Mouse (Mus musculus) gastrocnemius, adult 8-10 months (tissue): ENCODE measurements around the gene Rap1b. TPM values are rescaled to one million over a fixed set of nuclear protein-coding genes. Genes with fewer than 3 reads are reported as not detected.

Experiments used
- DNase-seq, 2 experiments: peaks; one replicate each; pipeline ENCODE4 v3.0.0; 2022; ENCODE audit warnings: low spot score in 2 of 2
- total RNA-seq, 4 experiments: library from RNA; stranded (reverse); gene quantifications; 2 replicates each; pipeline ENCODE4 v1.2.4; 2022

The Rap1b gene
- total RNA-seq, 4 experiments from 2014 or later, result 16.5 to 23.0 (median 19.6) TPM

GRCm38 (mm10) chr10:117859800-117860199 is 14.0 kb upstream of the Rap1b start:
- no peak for DNase-seq

GRCm38 (mm10) chr10:117858241-117858640 is 12.4 kb upstream of the Rap1b start:
- no peak for DNase-seq

- DNase-seq, result no peak
These were observed 10.3 kb upstream of the Rap1b start for GRCm38 (mm10) chr10:117856001-117856720.

- no peak for DNase-seq
These were observed 6.9 kb upstream of the Rap1b start for GRCm38 (mm10) chr10:117852648-117853192.

GRCm38 (mm10) chr10:117848981-117849380 is 3.1 kb upstream of the Rap1b start:
- no peak for DNase-seq

GRCm38 (mm10) chr10:117846796-117847195 is 961 bp upstream of the Rap1b start:
- no peak for DNase-seq

- DNase-seq, result no peak
These were observed 411 bp upstream of the Rap1b start for GRCm38 (mm10) chr10:117846260-117846632.

GRCm38 (mm10) chr10:117844782-117845596 is 846 bp downstream of the Rap1b start:
- DNase-seq, result peak; percentile 9 to 54

- no peak for DNase-seq
These were observed 1.6 kb downstream of the Rap1b start for GRCm38 (mm10) chr10:117844279-117844678.

GRCm38 (mm10) chr10:117843690-117844089 is 2.1 kb downstream of the Rap1b start:
- DNase-seq, result no peak

GRCm38 (mm10) chr10:117841765-117842164 is 4.1 kb downstream of the Rap1b start:
- DNase-seq, result no peak

- DNase-seq, result no peak
These were observed 5.3 kb downstream of the Rap1b start for GRCm38 (mm10) chr10:117840431-117840995.

GRCm38 (mm10) chr10:117839737-117840136 is 6.1 kb downstream of the Rap1b start:
- no peak for DNase-seq

GRCm38 (mm10) chr10:117838924-117839323 is 6.9 kb downstream of the Rap1b start:
- DNase-seq, result no peak

- DNase-seq, result no peak
These were observed 9.5 kb downstream of the Rap1b start for GRCm38 (mm10) chr10:117836354-117836753.

GRCm38 (mm10) chr10:117835453-117835852 is 10.4 kb downstream of the Rap1b start:
- no peak for DNase-seq

- DNase-seq, result no peak
These were observed 15.0 kb downstream of the Rap1b start for GRCm38 (mm10) chr10:117830797-117831196.

GRCm38 (mm10) chr10:117829472-117830155 is 16.2 kb downstream of the Rap1b start:
- no peak for DNase-seq

GRCm38 (mm10) chr10:117829022-117829421 is 16.8 kb downstream of the Rap1b start:
- no peak for DNase-seq

GRCm38 (mm10) chr10:117828536-117828935 is 17.3 kb downstream of the Rap1b start:
- DNase-seq, result no peak

GRCm38 (mm10) chr10:117824647-117825046 is 21.2 kb downstream of the Rap1b start:
- no peak for DNase-seq
